Mouse (Mus musculus) telencephalon, adult 2 months (tissue): ENCODE measurements around the gene Zfp661.

Experiments
- DNase-seq: peaks from one replicate; pipeline ENCODE4 v3.0.0-alpha.2; 2011; ENCODE audit warnings: low read depth, low spot score

Zfp661 gene

DNA sequence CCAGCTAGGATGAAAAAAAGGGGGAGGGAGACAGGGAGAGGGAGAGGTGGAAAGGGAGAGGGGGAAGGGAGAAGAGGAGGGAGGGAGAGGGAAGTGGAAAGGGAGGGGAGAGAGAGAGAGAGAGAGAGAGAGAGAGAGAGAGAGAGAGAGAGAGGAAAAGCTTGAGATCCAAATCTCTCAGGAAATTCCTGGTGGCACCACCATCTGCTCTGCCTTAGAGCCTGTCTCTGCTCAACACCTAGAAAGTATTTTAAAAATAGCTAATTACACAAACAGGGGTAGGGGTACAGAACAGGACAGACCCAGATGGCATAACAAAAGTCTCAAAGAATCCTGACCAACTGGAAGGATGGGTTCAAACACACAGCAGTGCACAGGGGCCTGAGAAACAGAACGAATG, 36.4 kb downstream of the Zfp661 start:
- DNase-seq, result no peak

DNA sequence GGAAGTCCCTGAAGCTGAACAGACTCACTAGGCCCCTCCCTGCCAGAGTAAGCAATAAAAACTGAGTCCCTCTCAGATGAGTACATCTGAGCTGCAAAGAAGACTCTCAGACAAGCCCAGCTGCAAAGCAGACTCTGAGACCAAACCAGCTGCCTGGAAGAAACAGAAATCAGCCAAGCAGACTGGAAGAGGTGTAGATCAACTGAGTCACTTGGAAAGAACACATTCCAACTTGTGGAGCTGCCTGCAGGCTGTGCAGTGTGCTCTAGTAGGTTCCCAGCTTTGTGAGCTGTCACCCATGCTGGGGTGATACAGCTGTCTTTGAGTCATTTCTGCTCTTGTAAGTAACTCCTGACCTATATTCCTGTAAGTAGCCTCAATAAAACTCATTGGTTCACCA, 37.2 kb downstream of the Zfp661 start:
- DNase-seq, result no peak

DNA sequence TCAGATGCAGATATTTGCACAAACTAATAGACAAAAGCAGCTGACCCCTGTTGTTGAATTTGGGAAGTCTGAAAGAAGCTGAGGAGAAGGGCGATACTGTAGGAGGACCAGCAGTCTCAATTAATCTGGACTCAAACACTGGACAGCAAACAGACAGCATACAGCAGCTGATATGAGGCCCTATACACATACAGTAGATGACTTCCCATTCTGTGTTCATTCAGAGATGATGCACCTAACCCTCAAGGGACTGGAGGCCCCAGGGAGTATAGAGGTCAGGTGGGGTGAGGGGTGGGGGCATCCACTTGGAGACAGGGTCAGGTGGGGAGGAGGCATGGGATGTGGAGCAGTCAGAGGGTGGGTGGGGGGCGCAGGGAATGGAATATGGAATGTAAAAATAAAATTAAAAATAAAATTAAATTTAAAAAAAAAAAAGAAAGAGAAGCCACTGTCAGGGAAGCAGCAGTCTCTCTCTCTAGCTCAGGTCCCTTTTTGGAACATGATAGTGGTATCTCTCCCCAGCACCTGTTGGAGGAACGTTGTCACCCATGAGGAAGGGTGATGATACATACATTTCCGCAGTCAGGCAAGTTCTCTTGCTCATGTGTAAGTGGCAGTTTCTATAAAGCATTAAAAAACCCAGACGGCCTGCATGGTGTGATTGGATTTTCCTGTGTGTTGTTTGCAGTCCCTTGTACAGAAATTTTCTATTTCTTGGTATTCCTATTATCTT, 38.4 kb downstream of the Zfp661 start:
- no peak for DNase-seq

DNA sequence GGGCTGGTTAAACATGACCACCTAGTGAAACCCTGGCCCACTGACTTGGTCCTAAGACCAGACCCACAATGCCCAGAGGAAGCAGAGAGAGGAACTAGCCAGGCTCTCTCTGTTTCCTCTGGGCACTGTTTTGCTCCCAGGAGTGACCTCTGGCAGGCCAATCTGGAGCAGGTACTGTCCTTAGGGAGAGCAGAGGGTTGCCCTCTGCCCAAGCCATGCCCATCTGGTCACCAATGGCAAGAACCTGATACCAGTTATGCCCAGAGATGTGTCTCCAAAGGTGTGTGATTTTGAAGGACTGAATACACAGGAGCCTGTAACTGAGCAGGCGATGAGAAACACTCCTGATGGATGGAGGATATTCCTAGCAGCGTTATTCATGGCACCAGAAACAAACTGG, 45.2 kb downstream of the Zfp661 start:
- no peak for DNase-seq

DNA sequence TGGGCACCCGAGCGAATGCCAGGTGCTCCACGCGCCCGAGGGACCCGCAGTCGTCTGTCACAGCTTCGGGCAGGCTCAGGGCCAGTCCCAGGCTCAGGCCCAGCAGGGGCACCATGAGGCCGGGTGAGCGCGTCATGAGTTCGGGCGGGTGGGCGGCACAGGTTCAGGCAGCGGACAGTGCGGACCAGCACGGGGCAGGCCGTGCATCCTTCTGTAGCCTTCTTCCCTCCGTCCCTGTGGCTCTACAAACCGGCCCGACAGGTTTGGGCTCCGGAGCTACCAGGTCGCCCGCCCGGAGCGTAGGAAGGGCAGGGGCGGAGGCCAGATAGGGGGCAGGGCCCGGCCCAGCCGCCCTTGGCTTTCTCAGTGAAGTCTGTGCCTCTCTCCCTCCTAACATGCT, 45.7 kb downstream of the Zfp661 start, which contains the start of gene Prom2:
Gene Prom2, minus strand, starts transcription at position 283 of the 400 bp plus-strand sequence.
- DNase-seq, result no peak

DNA sequence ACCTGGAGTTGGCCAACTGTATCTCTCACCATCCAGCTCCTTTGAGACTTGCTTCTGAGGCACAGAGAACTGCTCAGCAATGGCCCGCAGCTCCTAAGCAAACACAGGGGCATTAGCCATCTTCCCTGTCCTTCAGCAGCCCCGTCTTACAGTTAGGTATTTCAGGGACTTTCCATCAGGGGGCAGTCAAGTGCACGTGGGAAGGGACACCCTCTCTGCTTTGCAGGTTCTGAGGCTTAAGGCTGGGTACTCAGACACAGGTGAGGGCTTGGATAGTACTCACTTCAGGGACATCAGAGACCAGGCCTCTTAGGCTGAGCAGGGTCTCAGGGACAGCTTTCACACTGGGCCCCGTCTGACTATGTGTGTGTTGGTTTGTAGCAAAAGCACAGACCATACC, 47.4 kb downstream of the Zfp661 start:
- DNase-seq, result no peak

DNA sequence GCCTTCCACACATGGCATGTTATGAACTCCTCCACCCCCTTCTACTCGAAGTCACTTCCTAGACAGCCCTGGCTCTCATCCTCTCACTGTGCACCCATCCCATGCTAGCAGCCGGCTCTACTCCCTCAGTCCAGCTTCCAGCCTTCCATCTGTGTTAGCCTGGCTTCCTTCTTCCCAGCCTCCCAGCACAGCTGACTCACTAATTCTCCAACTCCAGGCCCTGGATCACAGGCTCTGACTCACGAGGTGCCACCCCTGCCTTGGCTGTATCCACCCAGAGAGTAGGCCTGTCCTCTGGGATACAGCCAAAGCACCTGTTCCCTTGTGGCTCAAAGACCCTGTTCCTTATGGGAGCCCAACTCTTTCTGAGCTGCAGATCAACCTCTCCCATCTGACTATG, 49.3 kb downstream of the Zfp661 start:
- DNase-seq, result peak; percentile 73

DNA sequence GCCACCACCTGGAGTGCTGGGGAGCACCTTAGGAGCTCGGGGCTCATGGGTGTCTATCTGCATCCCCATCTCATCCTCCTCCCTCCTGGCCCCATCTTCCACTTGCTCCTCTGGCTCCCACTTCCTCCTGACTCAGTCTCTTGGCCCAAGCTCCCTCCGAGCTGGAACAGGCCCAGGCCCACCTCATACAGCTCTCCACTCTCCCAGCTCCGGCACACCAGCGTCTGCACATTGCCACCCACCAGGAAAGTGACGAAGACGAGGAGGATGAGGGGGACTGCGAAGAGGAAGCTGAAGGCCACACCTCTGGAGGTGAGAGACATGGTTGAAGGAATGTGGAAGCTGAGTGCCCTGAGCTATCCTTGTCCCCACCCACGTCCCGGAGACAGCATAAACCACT, 51.5 kb downstream of the Zfp661 start:
- DNase-seq, result peak; percentile 72

DNA sequence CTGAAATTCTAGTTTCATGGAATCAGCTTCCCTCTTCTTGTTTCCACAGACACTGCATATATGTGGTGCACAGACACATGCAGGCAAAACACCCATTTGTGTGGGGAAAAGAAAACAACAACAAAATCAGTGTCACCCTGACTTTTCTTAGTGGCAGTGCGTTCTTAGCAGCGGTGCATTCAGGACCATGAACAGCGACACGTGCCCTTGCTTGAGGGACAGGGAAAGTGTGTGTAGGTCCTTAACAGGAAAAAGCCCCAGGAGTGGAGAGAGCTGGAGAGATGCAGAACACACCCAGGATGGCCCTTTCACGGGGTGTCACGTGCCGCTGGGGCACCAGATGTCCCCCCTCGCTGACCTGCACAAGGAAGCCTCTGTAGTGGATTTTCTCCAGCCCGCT, 54.5 kb downstream of the Zfp661 start:
- no peak for DNase-seq

DNA sequence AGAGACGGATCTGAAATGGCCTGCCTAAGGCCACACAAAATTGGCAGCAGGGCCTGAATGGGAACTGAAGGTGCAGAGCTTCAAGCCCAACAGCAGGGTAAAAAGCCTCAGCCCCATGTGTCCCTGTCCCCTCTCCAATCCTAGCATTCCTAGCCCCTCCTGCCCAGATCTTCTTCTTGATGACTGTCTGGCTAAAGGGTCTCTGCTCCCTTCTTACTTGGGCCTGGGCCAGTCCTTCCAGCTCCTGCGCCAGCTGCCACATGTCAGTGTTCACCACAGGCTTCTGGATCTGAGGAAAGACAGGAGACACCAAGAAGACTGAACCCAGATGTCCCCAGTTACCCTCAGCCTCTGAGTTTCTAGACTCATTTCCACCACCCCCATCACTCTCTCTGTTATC, 55.3 kb downstream of the Zfp661 start:
- no peak for DNase-seq

DNA sequence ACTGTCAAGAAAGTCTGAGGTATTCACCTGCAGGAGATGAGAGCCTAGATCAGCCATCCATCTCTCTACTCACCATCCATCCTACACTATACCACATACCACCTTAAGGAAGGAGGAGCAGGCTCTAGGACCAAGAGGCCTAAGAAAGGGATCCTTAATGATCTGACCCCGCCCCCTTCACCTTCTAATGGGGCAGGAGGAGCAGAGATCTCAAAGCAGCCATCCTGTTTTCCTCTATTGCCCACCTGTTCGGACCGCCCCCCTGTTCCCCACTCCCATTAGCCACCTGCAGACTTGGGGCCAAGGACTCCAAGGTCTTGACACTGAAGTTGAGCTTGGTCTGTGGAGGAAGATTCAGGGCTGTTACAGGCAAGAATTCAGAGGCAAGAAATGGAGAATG, 56.5 kb downstream of the Zfp661 start:
- no peak for DNase-seq

DNA sequence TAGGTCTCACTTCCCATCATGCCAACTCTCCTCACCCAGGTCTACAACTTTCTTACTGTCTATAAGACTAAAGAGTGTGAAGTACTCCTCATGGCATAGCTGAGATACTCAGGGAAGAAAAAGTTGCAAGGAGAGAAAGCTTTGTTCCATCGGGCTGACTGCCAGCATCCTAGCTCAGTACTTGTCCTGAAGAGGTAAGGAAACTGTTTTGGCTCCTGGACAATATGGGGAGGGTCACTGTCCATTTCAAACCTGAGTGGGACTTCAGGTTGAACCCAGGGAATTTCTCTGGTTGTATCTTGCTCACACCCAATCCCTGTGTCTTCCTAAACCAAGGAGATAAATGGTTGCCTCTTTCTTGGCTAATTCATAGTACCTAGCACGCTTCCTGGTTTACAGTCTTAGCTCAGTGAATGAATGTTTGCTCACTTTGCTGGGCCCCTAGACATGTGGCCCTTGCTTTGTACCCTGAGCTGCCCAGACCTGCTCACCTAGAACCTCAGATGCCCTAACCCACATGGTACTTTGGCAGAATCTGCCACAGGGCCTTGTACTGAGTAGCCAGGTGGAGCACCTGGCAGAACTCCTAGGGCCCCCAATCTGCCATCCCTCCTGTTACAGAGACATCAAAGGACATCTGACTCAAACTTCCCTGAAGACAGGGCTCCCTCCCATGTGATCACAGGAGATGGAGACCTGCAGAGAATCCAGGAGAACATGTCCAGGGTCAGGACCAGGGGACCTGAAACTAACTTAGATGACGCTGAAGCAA, 61.7 kb downstream of the Zfp661 start:
- DNase-seq, result no peak
